Mouse (Mus musculus) C2C12 (cell line): Measurements from ENCODE around the gene Kmt2e.

ENCODE experiments used
- CTCF ChIP-seq: IDR thresholded peaks from one replicate; pipeline ENCODE4 v1.5.1; 2011; ENCODE audit not compliant: control insufficient read depth, insufficient read depth, insufficient read length
- MAX ChIP-seq: IDR thresholded peaks from one replicate; pipeline ENCODE4 v1.6.1; 2011; ENCODE audit warnings: mild to moderate bottlenecking, control low read depth
- MYOG ChIP-seq: IDR thresholded peaks from one replicate; pipeline ENCODE4 v1.6.1; 2011; ENCODE audit not compliant: control insufficient read depth, insufficient read length; ENCODE audit errors: extremely low read depth
- USF1 ChIP-seq: IDR thresholded peaks from one replicate; pipeline ENCODE4 v1.6.1; 2011; ENCODE audit warnings: low read depth, mild to moderate bottlenecking, control low read depth, moderate library complexity

- TF ChIP-seq CTCF (peak; percentile 34), MAX (no peak), USF1 (no peak), MYOG (no peak)
Measured at GRCm38 (mm10) chr5:23433720-23434597, at the start of gene Kmt2e.
